Mouse (Mus musculus): Measurements from ENCODE around the gene Dbx2. TPM values are rescaled to one million over a fixed set of nuclear protein-coding genes. Genes with fewer than 3 reads are reported as not detected.

Gene Dbx2
- polyA plus RNA-seq, 1 experiment from 2014 or later, result not detected

DNA sequence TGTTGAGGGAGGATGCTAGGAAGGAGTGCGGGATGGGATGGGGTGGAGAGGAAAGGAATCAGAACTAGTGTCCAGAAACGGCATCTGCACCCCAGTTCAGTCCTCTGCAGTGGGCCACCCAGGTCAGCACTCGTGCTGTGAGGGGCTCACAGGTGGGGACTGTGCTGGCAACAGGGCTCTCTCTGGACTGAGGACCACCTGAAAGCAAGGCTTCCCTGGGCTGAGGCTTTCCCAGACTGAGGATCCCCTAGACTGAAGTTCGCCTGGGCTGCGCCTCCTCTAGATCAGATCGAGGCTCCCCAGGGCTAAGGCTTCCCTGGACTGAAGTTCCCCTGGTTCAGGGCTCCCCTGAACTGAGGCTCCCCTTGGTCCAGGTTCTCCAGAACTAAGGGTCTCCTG, 1.9 kb downstream of the Dbx2 start:
- DNase-seq, result no peak

GRCm38 (mm10) chr15:95652898-95653707, 2.7 kb downstream of the Dbx2 start:
- WGBS, result 3% methylated on average over 23 of the region's 23 CpGs
- Histone ChIP-seq H3K36me3 (ENCODE audit: insufficient read depth) (no peaks in the 10 kb centered on the region), H3K27ac (ENCODE audit: low read depth) (no peak overlapping the region), H3K4me1 (ENCODE audit: insufficient read depth) (no peaks in the 10 kb centered on the region; the same call in 1 of the 2 replicates), H3K4me3 (ENCODE audit: low read depth, low read length) (no peak overlapping the region), H3K9me3 (ENCODE audit: low read depth, low read length) (no peaks in the 10 kb centered on the region), H3K4me2 (no peak overlapping the region), H3K27me3 (ENCODE audit: insufficient read depth, low read length) (peaks cover 62% of the 10 kb centered on the region), H3K9ac (no peak overlapping the region)
- DNase-seq (peak; percentile 8), ATAC-seq (ENCODE audit: insufficient read depth) (no peak)
- no peak for TF ChIP-seq CTCF (IDR thresholded peaks at IDR 0.05; ENCODE audit: low read depth)

More for the DNA sequence above, 1.9 kb downstream of the Dbx2 start:
- Histone ChIP-seq H3K27me3 (ENCODE audit: insufficient read depth, low read length) (peaks cover 62% of the 10 kb centered on the region), H3K36me3 (ENCODE audit: insufficient read depth) (no peaks in the 10 kb centered on the region), H3K4me2 (peak overlapping the region; percentile 60), H3K27ac (ENCODE audit: low read depth) (no peak overlapping the region), H3K4me1 (ENCODE audit: insufficient read depth) (no peaks in the 10 kb centered on the region; the same call in 1 of the 2 replicates), H3K4me3 (ENCODE audit: low read depth, low read length) (peak overlapping the region; percentile 30), H3K9me3 (ENCODE audit: low read depth, low read length) (no peaks in the 10 kb centered on the region), H3K9ac (no peak overlapping the region)
- no peak for TF ChIP-seq CTCF (IDR thresholded peaks at IDR 0.05; ENCODE audit: low read depth)
- 0 out of 2 replicates have a peak, but pooled peaks have one; percentile 8 for ATAC-seq (ENCODE audit: insufficient read depth)
- WGBS, result 4% methylated on average over 6 of the region's 6 CpGs

DNA sequence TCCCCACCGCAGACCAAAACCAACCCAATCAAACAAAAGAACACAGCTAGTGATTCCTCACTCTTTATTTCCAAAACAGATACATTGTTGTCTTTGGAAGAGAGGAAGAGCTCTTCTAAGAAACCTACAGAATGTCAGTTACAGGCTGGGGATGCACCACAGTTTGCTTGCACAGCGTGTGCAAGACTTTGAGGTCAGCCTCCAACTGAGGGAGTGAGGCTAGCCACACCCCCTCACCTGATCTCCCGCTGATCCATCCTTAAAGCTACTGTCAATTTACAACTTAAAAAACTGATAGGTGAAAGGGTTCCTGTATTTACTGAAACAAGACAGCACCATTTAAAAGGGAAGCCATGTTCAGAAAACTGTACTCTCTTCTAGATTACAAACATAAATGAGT, 3.9 kb downstream of the Dbx2 start:
- Histone ChIP-seq H3K27me3 (ENCODE audit: insufficient read depth, low read length) (peaks cover 62% of the 10 kb centered on the region), H3K36me3 (ENCODE audit: insufficient read depth) (no peaks in the 10 kb centered on the region), H3K4me1 (ENCODE audit: insufficient read depth) (no peaks in the 10 kb centered on the region; the same call in 1 of the 2 replicates), H3K9ac (no peak overlapping the region), H3K27ac (ENCODE audit: low read depth) (no peak overlapping the region), H3K9me3 (ENCODE audit: low read depth, low read length) (no peaks in the 10 kb centered on the region), H3K4me2 (no peak overlapping the region), H3K4me3 (ENCODE audit: low read depth, low read length) (no peak overlapping the region)
- ATAC-seq (ENCODE audit: insufficient read depth) (no peak), DNase-seq (no peak)
- TF ChIP-seq CTCF (IDR thresholded peaks at IDR 0.05; ENCODE audit: low read depth), result no peak
- WGBS, result 0% methylated on average over 3 of the region's 3 CpGs

DNA sequence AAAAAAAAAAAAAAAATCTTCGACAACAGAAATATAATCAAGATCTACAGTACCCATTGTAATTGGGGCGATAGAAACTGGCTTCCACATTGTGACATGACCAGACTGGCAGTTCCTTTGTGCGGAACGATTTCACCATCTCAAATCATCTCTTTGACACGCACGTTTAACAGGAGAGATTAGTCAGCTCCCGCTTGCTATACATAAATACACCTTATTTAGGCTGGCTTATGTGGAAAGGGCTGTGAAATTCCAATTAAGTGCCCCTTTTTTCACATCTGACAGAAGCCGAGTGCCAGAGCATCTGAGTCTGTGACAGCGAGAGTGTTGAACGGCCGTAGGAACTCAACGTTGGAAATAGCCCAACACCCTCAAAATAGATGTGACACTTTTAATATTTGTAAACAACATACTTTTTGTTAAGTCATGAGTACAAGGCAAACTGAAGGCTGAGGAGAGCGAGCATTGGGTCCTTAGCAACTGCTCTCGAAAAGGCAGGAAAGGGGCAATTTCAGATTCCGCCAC, 12.2 kb downstream of the Dbx2 start:
- no peak for DNase-seq
- TF ChIP-seq CTCF (IDR thresholded peaks at IDR 0.05; ENCODE audit: low read depth), result no peak

DNA sequence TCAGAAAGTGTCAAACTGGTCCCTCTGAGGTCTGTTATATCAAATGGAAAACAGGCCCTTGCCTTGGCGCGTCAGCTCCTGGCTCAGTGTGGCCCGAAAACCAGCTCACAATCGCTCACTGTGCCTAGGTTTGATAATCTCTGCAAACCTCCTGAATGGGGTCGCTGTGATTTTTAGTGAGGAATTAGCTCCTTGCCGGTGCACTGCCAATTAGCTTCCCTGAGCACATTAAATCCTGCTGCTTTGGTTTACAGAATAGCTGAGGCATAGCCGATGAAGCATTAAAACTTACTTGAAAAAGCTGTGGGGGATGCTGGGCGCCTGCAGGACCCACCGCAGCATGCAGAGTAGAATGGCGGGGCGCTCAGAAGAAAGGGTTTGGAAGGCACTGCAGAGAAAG, 15.4 kb downstream of the Dbx2 start:
- Histone ChIP-seq H3K9me3 (ENCODE audit: low read depth, low read length) (no peaks in the 10 kb centered on the region), H3K4me2 (no peak overlapping the region), H3K36me3 (ENCODE audit: insufficient read depth) (no peaks in the 10 kb centered on the region), H3K4me3 (ENCODE audit: low read depth, low read length) (no peak overlapping the region), H3K9ac (no peak overlapping the region), H3K4me1 (ENCODE audit: insufficient read depth) (no peaks in the 10 kb centered on the region), H3K27ac (ENCODE audit: low read depth) (no peak overlapping the region), H3K27me3 (ENCODE audit: insufficient read depth, low read length) (no peaks in the 10 kb centered on the region)
- DNase-seq (no peak), ATAC-seq (ENCODE audit: insufficient read depth) (no peak)
- TF ChIP-seq CTCF (IDR thresholded peaks at IDR 0.05; ENCODE audit: low read depth), result no peak
- whole genome bisulfite sequencing, result 33% methylated on average over 11 of the region's 11 CpGs

More for the DNA sequence above, 12.2 kb downstream of the Dbx2 start:
- Histone ChIP-seq H3K4me2 (no peak overlapping the region), H3K9ac (no peak overlapping the region), H3K9me3 (ENCODE audit: low read depth, low read length) (no peaks in the 10 kb centered on the region), H3K27me3 (ENCODE audit: insufficient read depth, low read length) (no peaks in the 10 kb centered on the region), H3K36me3 (ENCODE audit: insufficient read depth) (no peaks in the 10 kb centered on the region), H3K27ac (ENCODE audit: low read depth) (no peak overlapping the region), H3K4me1 (ENCODE audit: insufficient read depth) (no peaks in the 10 kb centered on the region), H3K4me3 (ENCODE audit: low read depth, low read length) (no peak overlapping the region)
- no peak for ATAC-seq (ENCODE audit: insufficient read depth)
- WGBS, result 75% methylated on average over 15 of the region's 15 CpGs

DNA sequence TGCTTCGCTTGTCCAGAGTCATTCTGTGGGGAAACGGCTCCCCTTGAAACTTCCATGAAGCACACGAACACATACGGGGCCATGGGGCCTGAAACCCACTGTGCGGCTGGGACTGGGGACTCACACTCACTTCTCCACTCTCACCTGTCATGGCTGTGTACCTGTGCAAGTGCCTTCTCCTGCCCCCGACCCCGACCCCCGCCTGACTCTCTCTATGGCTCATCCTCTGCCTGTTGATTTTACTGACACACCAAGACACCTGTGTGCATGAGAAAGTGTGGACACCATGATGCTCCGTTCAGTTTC, 16.0 kb downstream of the Dbx2 start:
- H3K36me3 ChIP-seq (ENCODE audit: insufficient read depth), result no peaks in the 10 kb centered on the region
- no peak for ATAC-seq (ENCODE audit: insufficient read depth)
- no peak overlapping the region for H3K9ac ChIP-seq
- WGBS, result 73% methylated on average over 9 of the region's 9 CpGs
- H3K27ac ChIP-seq (ENCODE audit: low read depth), result no peak overlapping the region
- H3K4me1 ChIP-seq (ENCODE audit: insufficient read depth), result no peaks in the 10 kb centered on the region
- DNase-seq, result no peak
- TF ChIP-seq CTCF (IDR thresholded peaks at IDR 0.05; ENCODE audit: low read depth), result no peak
- no peak overlapping the region for H3K4me2 ChIP-seq
- H3K9me3 ChIP-seq (ENCODE audit: low read depth, low read length), result no peaks in the 10 kb centered on the region
- no peaks in the 10 kb centered on the region for H3K27me3 ChIP-seq (ENCODE audit: insufficient read depth, low read length)
- no peak overlapping the region for H3K4me3 ChIP-seq (ENCODE audit: low read depth, low read length)

- Histone ChIP-seq H3K27ac (ENCODE audit: low read depth) (no peak overlapping the region), H3K4me1 (ENCODE audit: insufficient read depth) (no peaks in the 10 kb centered on the region), H3K4me3 (ENCODE audit: low read depth, low read length) (no peak overlapping the region), H3K4me2 (no peak overlapping the region), H3K9ac (no peak overlapping the region), H3K36me3 (ENCODE audit: insufficient read depth) (no peaks in the 10 kb centered on the region), H3K27me3 (ENCODE audit: insufficient read depth, low read length) (no peaks in the 10 kb centered on the region), H3K9me3 (ENCODE audit: low read depth, low read length) (no peaks in the 10 kb centered on the region)
- WGBS, result 84% methylated on average over 20 of the region's 20 CpGs
- no peak for TF ChIP-seq CTCF (IDR thresholded peaks at IDR 0.05; ENCODE audit: low read depth)
- no peak for DNase-seq
- no peak for ATAC-seq (ENCODE audit: insufficient read depth)
These were observed 16.5 kb downstream of the Dbx2 start for GRCm38 (mm10) chr15:95639115-95639828.

Data from lung, embryonic 14.5 days (tissue).